Mouse (Mus musculus) stomach, postnatal 0 days (tissue): ENCODE data around the gene Pm20d1. TPM values are rescaled to one million over a fixed set of nuclear protein-coding genes. Genes with fewer than 3 reads are reported as not detected.

Source experiments
- ATAC-seq: fragments of 200-750 bp; cut with Nextera tagmentation; 2 replicates; pipeline ENCODE4 v1.8.0; 2017; ENCODE audit not compliant: low FRiP score, low TSS enrichment
- DNase-seq: peaks from one replicate; pipeline ENCODE4 v3.0.0-alpha.2; 2016; ENCODE audit warnings: low spot score
- H3K27ac ChIP-seq: fragments of 300-500 bp; sonication (generic); replicated peaks from 2 replicates; pipeline ENCODE4 v1.5.1; 2014; ENCODE audit warnings: mild to moderate bottlenecking, control low read depth
- H3K27me3 ChIP-seq: fragments of 300-500 bp; sonication (generic); 2 replicates; pipeline ENCODE4 v1.6.1; 2014; ENCODE audit warnings: low read length; ENCODE audit not compliant: control insufficient read depth, insufficient read depth
- H3K36me3 ChIP-seq: fragments of 300-500 bp; sonication (generic); 2 replicates; pipeline ENCODE4 v1.6.1; 2014; ENCODE audit warnings: low read length, mixed read lengths; ENCODE audit not compliant: control insufficient read depth, insufficient read depth
- H3K4me1 ChIP-seq: fragments of 300-500 bp; sonication (generic); replicated peaks from 2 replicates; pipeline ENCODE4 v1.6.1; 2014; ENCODE audit warnings: antibody characterized with exemption; ENCODE audit not compliant: control insufficient read depth, insufficient read depth
- H3K4me2 ChIP-seq: fragments of 300-500 bp; sonication (generic); replicated peaks from 2 replicates; pipeline ENCODE4 v1.6.1; 2014; ENCODE audit warnings: low read depth, mild to moderate bottlenecking, control low read depth, moderate library complexity
- H3K4me3 ChIP-seq: fragments of 300-500 bp; sonication (generic); 2 replicates; pipeline ENCODE4 v1.5.1; 2014; ENCODE audit warnings: low read depth, low read length, control low read depth
- H3K9ac ChIP-seq: fragments of 300-500 bp; sonication (generic); 2 replicates; pipeline ENCODE4 v1.6.1; 2014; ENCODE audit warnings: mild to moderate bottlenecking, low read length, control low read depth, mixed read lengths
- H3K9me3 ChIP-seq: fragments of 300-500 bp; sonication (generic); 2 replicates; pipeline ENCODE4 v1.6.1; 2016; ENCODE audit warnings: low read length; ENCODE audit not compliant: control insufficient read depth
- CTCF ChIP-seq: IDR thresholded peaks from 2 replicates; pipeline ENCODE4 v1.5.1; 2016; ENCODE audit warnings: antibody characterized with exemption, low read depth, mild to moderate bottlenecking, moderate library complexity
- EP300 ChIP-seq: optimal IDR thresholded peaks from 2 replicates; pipeline ENCODE3; 2016; ENCODE audit warnings: antibody characterized with exemption
- WGBS: fragments of 180-500 bp; shearing (Covaris S2); extraction: QIAGEN DNeasy Blood & Tissue Kit; methylation state at CpG from one replicate; pipeline ENCODE4 v1.1.7; 2014; 5-methylcytosine and 5-hydroxymethylcytosine counted together
- polyA plus RNA-seq: library from polyadenylated mRNA; unstranded; fragments of >200 nt; fragmentation: Nextera tagmentation; extraction: Ambion mirVana; gene quantifications from 2 replicates; pipeline ENCODE4 v1.2.1, GENCODE M21; 2015

Pm20d1 gene
- polyA plus RNA-seq, 1 experiment from 2014 or later: 1.1 TPM

DNA sequence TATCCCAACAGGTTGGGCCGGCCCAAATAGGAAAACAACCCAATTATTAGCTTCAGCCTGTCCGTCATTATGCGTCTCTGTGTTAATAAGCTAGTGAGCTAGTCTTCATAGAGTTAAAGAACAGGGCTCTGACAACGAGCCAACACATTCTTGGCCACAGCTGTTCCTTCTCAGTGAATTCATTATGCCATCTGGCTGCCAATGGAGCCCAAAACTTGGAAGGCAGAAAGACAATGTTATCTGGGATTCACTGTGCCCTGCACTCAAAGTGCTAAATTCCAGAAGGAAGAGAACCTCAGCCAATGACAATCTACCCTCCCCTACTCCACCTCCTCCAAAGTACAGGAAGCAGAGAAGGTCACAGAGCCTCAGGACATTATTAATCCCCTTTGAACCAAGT is 26.5 kb upstream of the Pm20d1 start:
- TF ChIP-seq CTCF (no peak), EP300 (no peak)
- Histone ChIP-seq H3K4me1 (no peaks in the 10 kb centered on the region), H3K9ac (no peak overlapping the region), H3K4me2 (no peak overlapping the region), H3K36me3 (no peaks in the 10 kb centered on the region), H3K9me3 (no peaks in the 10 kb centered on the region), H3K4me3 (no peak overlapping the region), H3K27ac (no peak overlapping the region), H3K27me3 (no peaks in the 10 kb centered on the region)
- ATAC-seq (no peak), DNase-seq (no peak)
- WGBS: 55% methylated on average over 4 of the region's 4 CpGs

DNA sequence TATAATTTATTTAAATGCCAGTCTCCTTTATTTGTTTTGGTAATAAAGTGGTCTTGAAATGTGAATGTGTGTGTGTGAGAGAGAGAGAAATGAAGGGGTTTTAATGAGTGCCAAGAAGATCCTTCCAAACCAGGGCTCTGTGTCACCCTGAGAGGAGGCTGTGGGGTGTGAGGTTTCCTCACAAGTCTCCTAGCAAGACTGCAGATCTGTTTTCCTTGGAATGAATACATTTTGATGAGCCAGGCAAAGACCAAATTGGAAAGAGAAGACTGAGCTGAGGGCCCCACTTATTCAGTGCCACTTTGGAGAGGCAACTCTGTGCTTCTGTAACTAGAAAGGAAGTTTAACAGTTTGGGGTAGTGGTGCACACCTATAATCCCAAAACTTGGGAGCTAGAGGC is 25.7 kb upstream of the Pm20d1 start:
- no peak overlapping the region for H3K27ac ChIP-seq
- H3K4me3 ChIP-seq: no peak overlapping the region
- H3K9me3 ChIP-seq: no peaks in the 10 kb centered on the region
- TF ChIP-seq EP300 (no peak), CTCF (no peak)
- DNase-seq (no peak), ATAC-seq (no peak)
- no peaks in the 10 kb centered on the region for H3K4me1 ChIP-seq
- H3K4me2 ChIP-seq: no peak overlapping the region
- H3K9ac ChIP-seq: no peak overlapping the region
- H3K27me3 ChIP-seq: no peaks in the 10 kb centered on the region
- no peaks in the 10 kb centered on the region for H3K36me3 ChIP-seq

DNA sequence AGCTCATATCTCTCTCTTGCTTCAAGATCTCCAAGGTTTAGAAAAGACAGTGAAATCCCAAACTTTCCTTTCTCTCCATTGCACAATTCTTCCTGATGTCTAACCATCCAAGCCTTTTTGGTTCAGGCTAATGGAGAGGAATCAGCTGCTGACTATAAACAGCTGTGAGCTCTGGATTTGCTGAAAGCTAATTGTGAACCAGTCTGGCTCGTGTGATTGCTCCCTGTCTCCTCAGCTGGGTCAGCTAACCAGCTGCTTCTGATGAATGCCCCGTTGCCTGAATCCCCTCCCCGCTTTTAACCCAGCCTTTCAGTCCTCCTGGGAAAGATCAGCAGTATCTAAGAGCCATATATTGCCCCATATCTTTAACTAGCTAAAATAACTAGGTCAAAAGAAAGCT is 2.6 kb upstream of the Pm20d1 start:
- Histone ChIP-seq H3K36me3 (no peaks in the 10 kb centered on the region), H3K4me1 (no peaks in the 10 kb centered on the region), H3K9me3 (no peaks in the 10 kb centered on the region), H3K9ac (no peak overlapping the region), H3K27me3 (no peaks in the 10 kb centered on the region), H3K4me3 (no peak overlapping the region), H3K4me2 (no peak overlapping the region), H3K27ac (no peak overlapping the region)
- no peak for ATAC-seq
- DNase-seq: no peak
- 29% methylated on average over 3 of the region's 3 CpGs for WGBS
- TF ChIP-seq CTCF (no peak), EP300 (no peak)

DNA sequence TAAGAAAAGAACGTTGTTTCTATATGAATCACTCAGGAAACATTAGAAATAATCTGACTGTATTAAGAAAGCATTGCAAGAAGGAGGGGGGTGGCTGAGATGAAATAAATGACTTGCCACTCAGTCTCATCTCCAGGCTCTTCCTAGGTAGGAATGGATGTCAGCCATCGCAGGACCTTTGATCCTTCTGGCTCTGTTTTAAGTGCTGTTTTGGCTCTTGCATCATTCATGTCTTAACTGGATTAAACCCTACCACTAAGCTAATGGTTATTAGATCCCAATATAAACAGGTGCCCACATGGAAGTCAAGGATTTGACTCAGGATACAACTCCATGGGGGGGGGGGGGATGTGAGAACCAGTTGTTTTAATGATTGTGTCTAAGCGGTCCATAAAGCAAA is 2.0 kb upstream of the Pm20d1 start:
- Histone ChIP-seq H3K4me1 (no peaks in the 10 kb centered on the region), H3K27ac (no peak overlapping the region), H3K4me3 (no peak overlapping the region), H3K36me3 (no peaks in the 10 kb centered on the region), H3K27me3 (no peaks in the 10 kb centered on the region), H3K4me2 (no peak overlapping the region), H3K9me3 (no peaks in the 10 kb centered on the region), H3K9ac (no peak overlapping the region)
- whole genome bisulfite sequencing: 50% methylated on average over 3 of the region's 3 CpGs
- ATAC-seq (no peak), DNase-seq (no peak)
- TF ChIP-seq CTCF: no peak
- TF ChIP-seq EP300: no peak

DNA sequence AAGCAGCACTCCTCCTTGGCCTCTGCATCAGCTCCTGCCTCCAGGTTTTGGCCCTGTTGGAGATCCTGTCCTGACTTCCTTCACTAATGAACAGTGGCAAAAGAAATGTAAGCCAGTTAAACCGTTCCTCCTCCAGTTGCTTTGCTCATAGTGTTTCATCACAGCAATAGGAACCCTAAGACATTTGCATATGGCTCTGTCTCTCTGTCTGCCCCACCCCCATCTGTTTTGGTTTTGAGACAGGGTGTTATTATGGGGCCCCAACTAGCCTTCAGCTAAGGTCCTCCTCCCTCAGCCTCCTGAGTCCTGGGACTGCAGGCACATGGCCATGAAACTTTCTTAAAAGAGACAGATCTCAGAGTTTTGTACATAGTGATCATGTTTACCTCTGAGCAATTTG is 2.8 kb downstream of the Pm20d1 start:
- ATAC-seq (no peak), DNase-seq (no peak)
- Histone ChIP-seq H3K4me1 (no peaks in the 10 kb centered on the region), H3K27me3 (no peaks in the 10 kb centered on the region), H3K36me3 (no peaks in the 10 kb centered on the region), H3K27ac (no peak overlapping the region), H3K4me3 (no peak overlapping the region), H3K4me2 (no peak overlapping the region), H3K9ac (no peak overlapping the region), H3K9me3 (no peaks in the 10 kb centered on the region)
- TF ChIP-seq EP300: no peak
- no peak for TF ChIP-seq CTCF
- 46% methylated on average over 1 of the region's 1 CpGs for WGBS

DNA sequence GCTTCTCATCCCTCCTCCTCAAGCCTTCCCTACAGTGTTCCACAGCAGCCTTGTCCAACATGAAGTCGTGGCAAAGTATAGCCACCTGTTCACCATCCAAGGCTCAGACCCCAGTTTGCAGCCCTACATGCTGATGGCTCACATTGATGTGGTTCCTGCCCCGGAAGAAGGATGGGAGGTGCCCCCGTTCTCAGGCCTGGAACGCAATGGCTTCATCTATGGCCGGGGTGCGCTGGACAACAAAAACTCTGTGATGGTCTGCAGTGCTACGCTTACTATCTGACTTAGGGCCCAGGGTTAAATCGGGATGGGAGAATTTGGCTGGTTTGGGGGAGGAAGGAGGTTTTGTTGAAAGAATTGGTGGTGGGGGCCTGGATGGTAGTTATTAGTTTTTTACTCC is 3.9 kb downstream of the Pm20d1 start:
- DNase-seq: no peak
- no peaks in the 10 kb centered on the region for H3K36me3 ChIP-seq

More for the DNA sequence above, 3.9 kb downstream of the Pm20d1 start:
- no peaks in the 10 kb centered on the region for H3K27me3 ChIP-seq
- WGBS: 94% methylated on average over 8 of the region's 8 CpGs
- no peak overlapping the region for H3K9ac ChIP-seq
- H3K27ac ChIP-seq: no peak overlapping the region
- H3K9me3 ChIP-seq: no peaks in the 10 kb centered on the region
- no peak for TF ChIP-seq EP300
- TF ChIP-seq CTCF: no peak
- no peak overlapping the region for H3K4me2 ChIP-seq
- H3K4me1 ChIP-seq: no peaks in the 10 kb centered on the region
- ATAC-seq: no peak
- no peak overlapping the region for H3K4me3 ChIP-seq
